Mouse (Mus musculus): ENCODE measurements around the gene Wtip. TPM values are rescaled to one million over a fixed set of nuclear protein-coding genes. Genes with fewer than 3 reads are reported as not detected.
"Not testable (repeated sequence)": the region's sequence is repeated elsewhere in the genome, so short reads cannot be mapped to it uniquely, and the experiment has no call there.

Gene Wtip
- polyA plus RNA-seq, 1 experiment from 2014 or later = 8.2 TPM

- Histone ChIP-seq H3K27me3 (no peaks in the 10 kb centered on the region), H3K4me2 (no peak overlapping the region), H3K9me3 (replicated peaks) (0 out of 2 replicates have a peak, but pooled peaks cover 3% of the 10 kb centered on the region), H3K27ac (no peak overlapping the region), H3K4me3 (replicated peaks) (no peak overlapping the region), H3K9ac (no peak overlapping the region), H3K4me1 (no peaks in the 10 kb centered on the region), H3K36me3 (no peaks in the 10 kb centered on the region)
- ATAC-seq (replicated peaks; ENCODE audit: low FRiP score) = no peak
These were observed 31.8 kb downstream of the Wtip start for GRCm38 (mm10) chr7:34101276-34101675.

GRCm38 (mm10) chr7:34100002-34100401 is 33.1 kb downstream of the Wtip start:
- WGBS = 73% methylated on average over 2 of the region's 2 CpGs
- H3K4me2 ChIP-seq = no peak overlapping the region
- no peak overlapping the region for H3K27ac ChIP-seq
- no peaks in the 10 kb centered on the region for H3K36me3 ChIP-seq
- no peak overlapping the region for H3K9ac ChIP-seq
- no peak overlapping the region for H3K4me3 ChIP-seq (replicated peaks)
- ATAC-seq (replicated peaks; ENCODE audit: low FRiP score) = no peak
- H3K27me3 ChIP-seq = no peaks in the 10 kb centered on the region
- H3K4me1 ChIP-seq = no peaks in the 10 kb centered on the region
- 0 out of 2 replicates have a peak, but pooled peaks cover 6% of the 10 kb centered on the region for H3K9me3 ChIP-seq (replicated peaks)

GRCm38 (mm10) chr7:34094911-34095481 is 38.1 kb downstream of the Wtip start, which contains the start of gene Scgb1b30:
Gene Scgb1b30, plus strand, starts transcription at chr7:34095431.
- Histone ChIP-seq H3K4me2 (no peak within 1 kb of the TSS), H3K4me1 (no peaks in the 10 kb centered on the region), H3K27me3 (no peaks in the 10 kb centered on the region), H3K27ac (no peak within 1 kb of the TSS), H3K4me3 (replicated peaks) (no peak within 1 kb of the TSS), H3K36me3 (no peaks in the 10 kb centered on the region), H3K9me3 (replicated peaks) (0 out of 2 replicates have a peak, but pooled peaks cover 6% of the 10 kb centered on the region), H3K9ac (no peak within 1 kb of the TSS)
- ATAC-seq (replicated peaks; ENCODE audit: low FRiP score) = no peak
- WGBS = 88% methylated on average over 3 of the region's 3 CpGs

- ATAC-seq (replicated peaks; ENCODE audit: low FRiP score); H3K4me2 ChIP-seq; H3K9ac ChIP-seq; H3K4me1 ChIP-seq; H3K27ac ChIP-seq; H3K27me3 ChIP-seq; H3K9me3 ChIP-seq (replicated peaks); H3K36me3 ChIP-seq; H3K4me3 ChIP-seq (replicated peaks): not testable (repeated sequence)
- WGBS = 81% methylated on average over 5 of the region's 5 CpGs
These were observed 64.9 kb downstream of the Wtip start for GRCm38 (mm10) chr7:34068132-34068531.

Other genes starting within 250 kb of the Wtip start
- not detected in 2 replicates for gene Scgb2b26, start 188.2 kb downstream of the Wtip start, polyA plus RNA-seq (2015; fragmentation: Nextera tagmentation; extraction: Ambion mirVana)
- not detected in 2 replicates for gene Scgb2b27, start 119.3 kb downstream of the Wtip start, polyA plus RNA-seq (2015; fragmentation: Nextera tagmentation; extraction: Ambion mirVana)
- gene Scgb1b27, start 111.8 kb downstream of the Wtip start, polyA plus RNA-seq (2015; fragmentation: Nextera tagmentation; extraction: Ambion mirVana) = not detected in 2 replicates
- gene Scgb1b30, start 37.8 kb downstream of the Wtip start, polyA plus RNA-seq (2015; fragmentation: Nextera tagmentation; extraction: Ambion mirVana) = not detected in 2 replicates
- gene Uba2, start 36.3 kb upstream of the Wtip start, polyA plus RNA-seq (2015; fragmentation: Nextera tagmentation; extraction: Ambion mirVana) = 221 and 223 TPM in 2 replicates
- 64.8 and 67.7 TPM in 2 replicates for gene Pdcd2l, start 63.4 kb upstream of the Wtip start, polyA plus RNA-seq (2015; fragmentation: Nextera tagmentation; extraction: Ambion mirVana)
- gene Gpi1, start 97.1 kb upstream of the Wtip start, polyA plus RNA-seq (2015; fragmentation: Nextera tagmentation; extraction: Ambion mirVana) = 381 and 404 TPM in 2 replicates
- gene Gm6096, start 117.8 kb upstream of the Wtip start, polyA plus RNA-seq (2015; fragmentation: Nextera tagmentation; extraction: Ambion mirVana) = 0.50 TPM in 1 of 2 replicates, not detected in the other
- gene 4931406P16Rik, start 180.3 kb upstream of the Wtip start, polyA plus RNA-seq (2015; fragmentation: Nextera tagmentation; extraction: Ambion mirVana) = 38.4 and 41.5 TPM in 2 replicates

All from kidney, embryonic 15.5 days (tissue).